Mouse (Mus musculus) heart, postnatal 0 days (tissue): ENCODE measurements at regions not wholly inside any gene's neighbourhood (a gene's known extent, or its start where the extent isn't known, plus 50 kb on each side); places are given as distances from the start of the nearest gene placed in this dataset.

Experiments
- CTCF ChIP-seq: IDR thresholded peaks from 2 replicates; pipeline ENCODE4 v1.5.1; 2016; ENCODE audit warnings: antibody characterized with exemption, control low read depth, low read depth
- EP300 ChIP-seq: IDR thresholded peaks from 2 replicates; pipeline ENCODE4 v1.6.1; 2016; ENCODE audit warnings: antibody characterized with exemption, low read depth

- no peak for TF ChIP-seq CTCF
- no peak for TF ChIP-seq EP300
Observed at GRCm38 (mm10) chr9:94169905-94170612, 367.8 kb downstream of the 1190002N15Rik start.
